17 mouse cellular contexts compared by ENCODE assay signal in the genomic region with DNA sequence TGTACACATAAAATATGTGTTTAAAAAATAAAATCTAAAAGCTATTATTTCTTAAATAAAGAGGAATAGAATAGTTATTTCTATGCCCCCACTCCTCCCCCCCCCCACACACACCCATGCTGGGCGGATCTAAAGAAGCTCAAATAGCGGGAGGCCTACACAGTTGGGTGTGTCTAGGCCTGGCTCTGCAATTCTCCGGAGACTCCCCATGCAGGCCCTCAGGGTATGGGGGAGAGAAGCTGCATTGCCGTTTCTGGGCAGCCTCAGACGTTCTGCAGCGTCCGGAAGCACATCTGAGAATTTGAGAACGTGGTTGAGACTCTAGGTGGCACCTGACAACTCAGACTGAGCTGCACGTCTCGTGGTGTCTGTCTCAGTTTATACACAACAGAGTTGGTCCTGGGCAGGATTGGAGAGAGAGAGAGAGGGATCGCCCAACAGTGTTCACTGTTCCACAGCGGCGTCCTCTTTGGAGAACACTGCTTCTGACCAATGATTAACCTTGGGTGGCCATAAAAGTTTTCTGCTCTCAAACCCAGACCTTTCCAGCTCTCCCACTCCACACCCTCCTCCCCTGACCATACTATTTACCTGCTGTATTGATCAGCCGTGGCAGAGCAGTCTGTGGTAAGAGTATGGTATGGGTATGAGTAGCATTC. TPM values are rescaled to one million over a fixed set of nuclear protein-coding genes. Genes with fewer than 3 reads are reported as not detected.
A peak's percentile ranks its signal among the peaks of the same experiment; 100 is the strongest.
DNase-seq lines count a peak whose midpoint lies in the region; ATAC-seq and TF ChIP-seq lines count a peak whose summit lies in the region.
"Had no signal": no experiment of that assay in that cellular context is flagged by ENCODE, and none has a peak within 500 bp of the region (broad histone marks: within the 10 kb centered on the region; RNA-seq: fewer than 3 reads in every experiment).

No protein-coding gene starts in this region.

- intact Hi-C loops in left cerebral cortex, postnatal 36 days (cut with DNase I), result no loop called here

- TF ChIP-seq CTCF in intestine, postnatal 0 days (IDR thresholded peaks at IDR 0.05; ENCODE audit: low read depth), result peak; percentile 17; the same call in 1 of the 2 replicates
- no peak for TF ChIP-seq CTCF in liver, postnatal 0 days (IDR thresholded peaks at IDR 0.05; ENCODE audit: low read depth)

- no peaks in the 10 kb centered on the region for H3K36me3 ChIP-seq in ES-E14 (ENCODE audit: control insufficient read depth, insufficient read depth, low read length, poor library complexity, severe bottlenecking)
- no peaks in the 10 kb centered on the region for H3K36me3 ChIP-seq in intestine, postnatal 0 days (ENCODE audit: control insufficient read depth, insufficient read depth)
- H3K36me3 ChIP-seq in liver, postnatal 0 days (replicated peaks; ENCODE audit: insufficient read depth, low read length), result 0 out of 2 replicates have a peak, but pooled peaks cover 3% of the 10 kb centered on the region
- H3K36me3 ChIP-seq in midbrain, embryonic 10.5 days, result no peaks in the 10 kb centered on the region
- H3K36me3 ChIP-seq: forebrain, embryonic 15.5 days; hindbrain, embryonic 15.5 days; limb, embryonic 12.5 days; neural tube, embryonic 12.5 days had no signal

- no peaks in the 10 kb centered on the region for H3K27me3 ChIP-seq in intestine, postnatal 0 days (replicated peaks; ENCODE audit: control insufficient read depth, insufficient read depth, low read length)
- H3K27me3 ChIP-seq in liver, postnatal 0 days (ENCODE audit: insufficient read depth, low read length), result no peaks in the 10 kb centered on the region
- no peaks in the 10 kb centered on the region for H3K27me3 ChIP-seq in midbrain, embryonic 10.5 days (ENCODE audit: low read depth, poor library complexity, severe bottlenecking)
- H3K27me3 ChIP-seq: forebrain, embryonic 15.5 days; hindbrain, embryonic 15.5 days; limb, embryonic 12.5 days; neural tube, embryonic 12.5 days had no signal

- peaks cover 2 to 5% of the 10 kb centered on the region in 2 experiments; a peak in 3 of 4 replicates for H3K4me1 ChIP-seq in ES-E14 (ENCODE audit: control insufficient read depth in 2 of 2, insufficient read depth in 2 of 2, low read length in 2 of 2, poor library complexity in 1 of 2)
- peaks cover 9% of the 10 kb centered on the region; the same call in 1 of the 2 replicates for H3K4me1 ChIP-seq in intestine, postnatal 0 days (replicated peaks; ENCODE audit: control insufficient read depth, insufficient read depth, low read length)
- H3K4me1 ChIP-seq in liver, postnatal 0 days (ENCODE audit: insufficient read depth), result peaks cover 10% of the 10 kb centered on the region; the same call in 1 of the 2 replicates
- H3K4me1 ChIP-seq in midbrain, embryonic 10.5 days, result peaks cover under 1% of the 10 kb centered on the region; the same call in 1 of the 2 replicates
- H3K4me1 ChIP-seq: neural tube, embryonic 12.5 days had no signal

- 39% methylated on average over 14 of the region's 14 CpGs for WGBS in intestine, postnatal 0 days
- WGBS in liver, postnatal 0 days (ENCODE audit: insufficient replicate concordance), result 61% methylated on average over 13 of the region's 14 CpGs
- 82% methylated on average over 14 of the region's 14 CpGs for WGBS in midbrain, embryonic 10.5 days

- no peak for TF ChIP-seq EP300 in liver, postnatal 0 days (IDR thresholded peaks at IDR 0.05; ENCODE audit: low read depth)

- H3K9me3 ChIP-seq in ES-E14 (ENCODE audit: control insufficient read depth, insufficient read depth, low read depth, low read length), result no peaks in the 10 kb centered on the region
- no peaks in the 10 kb centered on the region for H3K9me3 ChIP-seq in intestine, postnatal 0 days (ENCODE audit: control insufficient read depth)
- H3K9me3 ChIP-seq in liver, postnatal 0 days (ENCODE audit: low read length), result no peaks in the 10 kb centered on the region
- H3K9me3 ChIP-seq in midbrain, embryonic 10.5 days (replicated peaks), result no peaks in the 10 kb centered on the region
- H3K9me3 ChIP-seq: forebrain, embryonic 15.5 days; hindbrain, embryonic 15.5 days; limb, embryonic 12.5 days; neural tube, embryonic 12.5 days had no signal

- peak overlapping the region; percentile 16; the same call in 1 of the 2 replicates for H3K27ac ChIP-seq in ES-E14 (ENCODE audit: insufficient read depth, low read depth, low read length, poor library complexity, severe bottlenecking)
- H3K27ac ChIP-seq in intestine, postnatal 0 days (ENCODE audit: low read depth, low read length), result no peak overlapping the region; the same call in 1 of the 2 replicates
- peak overlapping the region; percentile 52; the same call in 1 of the 2 replicates for H3K27ac ChIP-seq in liver, postnatal 0 days (ENCODE audit: low read depth)
- no peak overlapping the region for H3K27ac ChIP-seq in midbrain, embryonic 10.5 days (replicated peaks)
- H3K27ac ChIP-seq: forebrain, embryonic 15.5 days; hindbrain, embryonic 15.5 days; limb, embryonic 12.5 days; macrophage; neural tube, embryonic 12.5 days had no signal

- DNase-seq in ES-E14 (ENCODE audit: low read depth, low spot score), result peak; percentile 20
- peak; percentile 61 for DNase-seq in kidney, postnatal 14 days
- no peak for DNase-seq in liver, postnatal 0 days
- no peak for DNase-seq in left cerebral cortex, postnatal 36 days (ENCODE audit: low spot score in 2 of 2)
- no peak for DNase-seq in midbrain, embryonic 10.5 days (ENCODE audit: low spot score)
- no peak for DNase-seq in spleen, postnatal 10 days (ENCODE audit: low spot score in 2 of 2)
- DNase-seq: adrenal gland, postnatal 10 days; cerebellum, postnatal 25 days; gastrocnemius, postnatal 14 days; thymus, postnatal 36 days had no signal

- H3K9ac ChIP-seq in ES-E14 (ENCODE audit: insufficient read depth, low read depth, low read length, poor library complexity, severe bottlenecking), result 0 out of 2 replicates have a peak overlapping the region, but pooled peaks have one; percentile 7
- no peak overlapping the region for H3K9ac ChIP-seq in intestine, postnatal 0 days (ENCODE audit: low read depth, low read length)
- no peak overlapping the region for H3K9ac ChIP-seq in liver, postnatal 0 days (replicated peaks)
- H3K9ac ChIP-seq: forebrain, embryonic 15.5 days; hindbrain, embryonic 15.5 days; limb, embryonic 12.5 days; neural tube, embryonic 12.5 days had no signal

- H3K4me3 ChIP-seq in ES-E14 (ENCODE audit: insufficient read depth in 1 of 2, low read depth in 1 of 2, low read length in 2 of 2, poor library complexity in 1 of 2, severe bottlenecking in 1 of 2), result 0 out of 4 replicates have a peak overlapping the region, but pooled peaks of 1 of the 2 experiments have one; percentile 37
- peak overlapping the region; percentile 7; the same call in 1 of the 2 replicates for H3K4me3 ChIP-seq in intestine, postnatal 0 days (ENCODE audit: low read depth, low read length)
- no peak overlapping the region for H3K4me3 ChIP-seq in liver, postnatal 0 days (ENCODE audit: low read depth, low read length)
- no peak overlapping the region for H3K4me3 ChIP-seq in midbrain, embryonic 10.5 days
- H3K4me3 ChIP-seq: forebrain, embryonic 15.5 days; hindbrain, embryonic 15.5 days; limb, embryonic 12.5 days; neural tube, embryonic 12.5 days had no signal

- ATAC-seq in intestine, postnatal 0 days, result peak; percentile 80
- peak; percentile 81 for ATAC-seq in liver, postnatal 0 days
- ATAC-seq: forebrain, embryonic 15.5 days; midbrain, embryonic 16.5 days had no signal

- peak overlapping the region; percentile 56 for H3K4me2 ChIP-seq in intestine, postnatal 0 days (replicated peaks; ENCODE audit: low read depth)
- peak overlapping the region; percentile 54 for H3K4me2 ChIP-seq in liver, postnatal 0 days (ENCODE audit: low read depth, low read length)
- H3K4me2 ChIP-seq: forebrain, embryonic 15.5 days; hindbrain, embryonic 15.5 days; limb, embryonic 12.5 days; neural tube, embryonic 12.5 days had no signal

- in situ Hi-C loops in ES-E14 (cut with MboI; ENCODE audit: low sequenced_read_pairs in 2 of 2, unreplicated experiment in 2 of 2), result no loop called here

TF ChIP-seq in ES-E14, 5 proteins besides CTCF, POLR2A, EP300 and RAD21:
- TF ChIP-seq CHD2 (IDR thresholded peaks at IDR 0.05; ENCODE audit: low read depth, low read length) (no peak), MAFK (IDR thresholded peaks at IDR 0.05; ENCODE audit: insufficient read depth, low read depth, low read length) (no peak), ZC3H11A (IDR thresholded peaks at IDR 0.05; ENCODE audit: borderline replicate concordance, low read depth, low read length) (no peak), HCFC1 (IDR thresholded peaks at IDR 0.05; ENCODE audit: borderline replicate concordance, insufficient read depth, low read length) (no peak)

RNA-seq across cellular contexts. Expression of a gene that starts 22.4 kb away (rescaled TPM):
- 11.2 and 15.5 TPM in 2 replicates for total RNA-seq in ES-E14 (2012; rRNA removed)
- polyA plus RNA-seq in intestine, postnatal 0 days (2015; fragmentation: Nextera tagmentation; extraction: Ambion mirVana), result 24.9 and 25.9 TPM in 2 replicates
- polyA plus RNA-seq in liver, postnatal 0 days (2015; fragmentation: Nextera tagmentation; extraction: Ambion mirVana), result 45.1 and 60.8 TPM in 2 replicates
- 10 to 100 TPM; 60.0 to 64.4 TPM for total RNA-seq in left cerebral cortex, postnatal 36 days (2021)
- polyA plus RNA-seq in midbrain, embryonic 10.5 days (2016; fragmentation: Nextera tagmentation; extraction: Ambion mirVana), result 24.0 and 26.5 TPM in 2 replicates

Comparison
In these comparisons a context has a peak if more than half of its experiments do, and no peak if none do; other contexts are left out.
1. DNase-seq: peak in ES-E14 (single experiment) and kidney, postnatal 14 days (single experiment); none in liver, postnatal 0 days (single experiment), left cerebral cortex, postnatal 36 days (0 of 2), midbrain, embryonic 10.5 days (single experiment) and spleen, postnatal 10 days (0 of 2).
2. H3K27ac ChIP-seq: peak in ES-E14 (single experiment) and liver, postnatal 0 days (single experiment); none in intestine, postnatal 0 days (single experiment) and midbrain, embryonic 10.5 days (single experiment).